16 mouse cellular contexts compared by ENCODE assay signal in the genomic region with DNA sequence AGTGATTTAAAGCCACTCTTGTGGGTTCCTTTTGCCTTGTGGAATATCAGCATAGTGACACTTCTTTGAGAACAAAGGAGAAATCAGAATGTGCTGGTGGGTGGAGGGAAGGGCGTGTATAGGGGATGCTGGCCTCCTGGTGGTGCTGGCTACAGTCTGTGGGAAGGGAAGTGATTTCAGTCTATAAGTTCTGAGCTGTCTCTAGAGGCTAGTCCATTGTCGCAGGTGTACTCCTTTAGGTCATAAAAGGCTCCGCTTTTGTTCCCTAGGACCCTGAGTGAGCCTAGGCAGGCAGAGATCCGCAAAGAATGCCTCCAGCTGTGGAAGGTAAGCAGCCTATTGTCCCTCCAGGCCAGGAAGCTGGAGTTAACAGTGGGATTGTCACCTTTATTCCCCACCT.
"Had no signal": no experiment of that assay in that cellular context is flagged by ENCODE, and none has a peak within 500 bp of the region (broad histone marks: within the 10 kb centered on the region; RNA-seq: fewer than 3 reads in every experiment).

No protein-coding gene starts in this region.

- DNase-seq: cerebellum, adult 9-10 months; cerebellum, adult 9-11 months; cerebellum, postnatal 10 days; cerebellum, postnatal 14 days; cerebellum, postnatal 25 days; cerebellum, postnatal 36 days; embryo, embryonic 11 days; forebrain, postnatal 0 days; gastrocnemius, adult 2 months; gastrocnemius, postnatal 10 days; gastrocnemius, postnatal 14 days; gastrocnemius, postnatal 25 days; gastrocnemius, postnatal 36 days; heart, adult 11 months; heart, adult 18-20 months; heart, adult 2 months had no signal
